Mouse (Mus musculus) cortical plate, adult 2 months (tissue): ENCODE data around the gene Nkiras2. TPM values are rescaled to one million over a fixed set of nuclear protein-coding genes. Genes with fewer than 3 reads are reported as not detected.

ENCODE experiments used
- H3K27ac ChIP-seq: fragments of 200-500 bp; 2 replicates; pipeline ENCODE4 v1.5.1; 2012; ENCODE audit warnings: low read length, control low read depth, inconsistent platforms; ENCODE audit not compliant: insufficient read depth
- H3K4me1 ChIP-seq: fragments of 200-500 bp; 2 replicates; pipeline ENCODE4 v1.6.1; 2011; ENCODE audit warnings: low read length; ENCODE audit not compliant: control insufficient read depth, insufficient read depth
- H3K4me3 ChIP-seq: fragments of 200-500 bp; 2 replicates; pipeline ENCODE4 v1.5.1; 2011; ENCODE audit warnings: mild to moderate bottlenecking, low read length, control low read depth; ENCODE audit not compliant: insufficient read depth
- CTCF ChIP-seq: fragments of 200-500 bp; IDR thresholded peaks from 2 replicates; pipeline ENCODE4 v1.5.1; 2011; ENCODE audit warnings: mild to moderate bottlenecking, control low read depth, low read length; ENCODE audit not compliant: insufficient read depth; ENCODE audit errors: extremely low read depth
- POLR2A ChIP-seq: fragments of 200-500 bp; IDR thresholded peaks from 2 replicates; pipeline ENCODE4 v1.6.1; 2011; ENCODE audit warnings: mild to moderate bottlenecking, low read length, control low read depth; ENCODE audit not compliant: insufficient read depth; ENCODE audit errors: extremely low read depth
- polyA plus RNA-seq: library from polyadenylated mRNA; depleted of rRNA; stranded (reverse); fragments of >200 nt; gene quantifications from 2 replicates; pipeline ENCODE4 v1.2.3, GENCODE M21; 2012

Gene Nkiras2
- polyA plus RNA-seq, 1 experiment, result 20.9 TPM

DNA sequence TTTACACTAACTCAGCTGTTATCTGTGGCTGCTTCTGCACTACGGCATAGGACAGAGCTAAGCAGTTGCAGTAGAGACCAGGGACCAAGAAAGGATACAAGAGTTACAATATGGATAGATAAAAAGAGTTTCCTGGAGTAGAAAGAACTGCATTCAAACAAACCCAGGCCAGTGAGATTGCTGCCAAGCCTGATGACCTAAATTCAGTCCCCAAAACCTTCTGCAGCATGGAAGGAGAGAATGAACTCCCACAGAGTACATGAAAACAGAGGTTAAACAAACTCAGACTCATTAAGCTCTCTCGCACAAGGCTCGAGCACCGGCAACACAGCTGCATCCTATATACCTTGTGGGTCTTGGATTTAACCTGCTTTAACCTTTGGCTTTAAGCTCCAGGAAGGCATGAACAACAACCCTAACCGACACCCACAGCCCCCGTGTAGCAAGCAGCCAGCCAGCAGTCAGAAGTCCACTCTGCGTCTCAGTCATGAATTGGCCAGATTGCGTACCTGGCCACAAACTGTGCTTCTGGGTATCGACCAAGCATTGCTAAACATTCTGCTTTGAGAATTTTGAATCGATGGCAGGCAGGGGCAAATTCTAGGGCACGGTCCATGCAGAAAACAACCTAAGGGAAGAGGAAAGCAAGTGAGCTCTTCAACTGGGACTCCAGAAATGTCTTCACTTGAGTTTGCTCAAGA is 26.5 kb upstream of the Nkiras2 start:
- no peak overlapping the region for H3K27ac ChIP-seq
- no peak overlapping the region for H3K4me3 ChIP-seq
- TF ChIP-seq POLR2A (no peak), CTCF (no peak)
- H3K4me1 ChIP-seq, result no peaks in the 10 kb centered on the region

DNA sequence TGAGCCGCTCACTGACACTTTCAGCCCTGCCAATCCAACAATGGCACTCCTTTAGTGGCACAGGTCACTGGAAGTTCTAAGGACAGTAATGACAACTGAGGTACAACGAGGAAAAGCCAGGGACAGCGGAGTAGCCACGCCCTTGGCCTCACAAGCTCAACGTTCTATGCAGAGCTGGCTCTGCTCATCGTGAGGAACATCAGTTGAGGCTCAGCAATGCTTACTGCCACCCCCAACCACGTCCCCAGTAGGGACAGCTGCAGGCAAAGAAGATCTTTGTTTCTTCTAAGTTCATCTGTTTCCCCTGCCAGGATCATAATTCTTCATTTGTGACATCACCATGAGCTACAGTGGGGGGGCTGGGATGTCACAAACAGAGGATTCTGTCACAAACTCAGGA is 24.4 kb upstream of the Nkiras2 start:
- Histone ChIP-seq H3K4me3 (no peak overlapping the region), H3K4me1 (no peaks in the 10 kb centered on the region), H3K27ac (no peak overlapping the region)
- TF ChIP-seq CTCF, result no peak
- no peak for TF ChIP-seq POLR2A

DNA sequence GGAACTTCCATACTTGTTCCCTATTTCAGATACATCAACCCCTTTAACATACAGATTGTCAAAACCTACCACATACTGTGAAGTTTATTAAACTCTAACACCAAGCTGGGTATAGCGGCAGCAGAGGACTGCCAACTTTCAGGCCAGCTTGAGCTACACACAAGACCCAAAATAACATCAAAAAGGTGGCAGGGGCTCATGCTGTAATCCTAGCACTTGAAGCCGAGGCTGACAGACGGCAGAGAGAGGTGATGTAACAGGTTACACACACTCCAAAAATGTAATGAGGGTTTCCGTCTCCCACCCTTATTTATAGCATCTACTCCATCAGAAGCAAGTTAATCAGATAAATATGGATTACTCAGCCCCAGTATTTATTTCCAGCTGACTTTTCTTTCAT is 23.5 kb upstream of the Nkiras2 start:
- Histone ChIP-seq H3K27ac (no peak overlapping the region), H3K4me1 (no peaks in the 10 kb centered on the region), H3K4me3 (no peak overlapping the region)
- TF ChIP-seq POLR2A, result no peak
- no peak for TF ChIP-seq CTCF

DNA sequence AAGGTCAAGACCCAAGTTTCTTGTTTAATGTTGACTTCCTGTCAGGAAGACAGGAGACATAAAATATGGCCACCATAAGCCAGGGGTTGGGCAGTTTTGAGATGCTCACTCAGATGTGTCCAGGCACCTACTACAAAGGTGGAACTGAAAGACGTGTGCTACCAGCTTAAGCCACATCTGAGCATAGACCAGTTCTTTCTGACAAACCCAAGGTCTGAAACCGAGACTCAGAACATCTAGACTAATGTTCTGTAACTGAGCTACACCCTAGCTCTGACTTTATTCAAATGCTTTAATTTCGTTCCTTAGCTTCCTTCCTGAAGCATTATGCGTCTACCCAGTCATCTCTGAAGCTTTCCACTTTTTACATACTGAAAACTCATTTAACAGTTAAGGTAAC is 21.0 kb upstream of the Nkiras2 start:
- H3K4me1 ChIP-seq, result no peaks in the 10 kb centered on the region; the same call in 1 of the 2 replicates
- TF ChIP-seq POLR2A, result no peak
- TF ChIP-seq CTCF, result no peak
- H3K27ac ChIP-seq, result no peak overlapping the region
- H3K4me3 ChIP-seq, result no peak overlapping the region

DNA sequence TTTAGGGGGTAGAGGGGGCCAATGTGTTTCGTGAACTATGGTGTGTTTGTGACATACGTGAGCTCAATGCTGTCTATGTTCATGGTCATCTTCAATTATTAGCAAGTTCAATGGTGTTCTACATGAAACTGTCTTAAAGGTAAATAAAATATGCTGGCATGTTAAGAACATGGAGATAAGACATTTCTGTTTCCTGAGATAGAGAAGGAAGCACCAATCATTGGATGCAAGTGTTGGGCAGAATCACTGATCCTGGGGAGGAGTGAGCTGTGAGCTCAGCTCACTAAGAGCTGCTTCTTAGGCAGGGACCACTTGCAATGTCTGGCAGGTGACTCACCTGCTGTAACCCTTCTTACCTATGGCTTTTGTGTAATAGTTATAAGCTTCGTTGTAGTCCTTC is 17.7 kb upstream of the Nkiras2 start:
- Histone ChIP-seq H3K4me1 (peaks cover 13% of the 10 kb centered on the region), H3K27ac (no peak overlapping the region), H3K4me3 (no peak overlapping the region)
- TF ChIP-seq CTCF (no peak), POLR2A (no peak)

DNA sequence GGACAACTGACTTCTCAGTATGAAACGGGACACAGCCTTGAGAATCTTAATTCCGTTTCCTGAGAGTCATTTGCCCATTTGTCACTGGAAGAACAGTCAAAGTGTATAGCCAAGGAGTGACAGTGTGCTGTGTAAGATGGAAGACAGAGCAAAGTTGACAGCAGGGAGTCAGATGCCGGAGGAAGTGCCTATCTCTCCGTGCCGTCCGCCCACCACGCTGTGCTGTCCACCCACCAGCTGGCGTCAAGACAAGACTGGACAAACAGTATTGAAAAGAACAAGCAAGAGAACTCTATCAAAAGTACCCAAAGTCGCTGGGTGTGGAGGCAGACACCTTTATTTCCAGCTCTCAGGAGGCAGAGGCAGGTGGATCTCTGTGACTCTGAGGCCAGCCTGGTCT is 15.9 kb upstream of the Nkiras2 start:
- TF ChIP-seq CTCF (no peak), POLR2A (no peak)
- Histone ChIP-seq H3K4me3 (no peak overlapping the region), H3K27ac (no peak overlapping the region), H3K4me1 (peaks cover 13% of the 10 kb centered on the region)

DNA sequence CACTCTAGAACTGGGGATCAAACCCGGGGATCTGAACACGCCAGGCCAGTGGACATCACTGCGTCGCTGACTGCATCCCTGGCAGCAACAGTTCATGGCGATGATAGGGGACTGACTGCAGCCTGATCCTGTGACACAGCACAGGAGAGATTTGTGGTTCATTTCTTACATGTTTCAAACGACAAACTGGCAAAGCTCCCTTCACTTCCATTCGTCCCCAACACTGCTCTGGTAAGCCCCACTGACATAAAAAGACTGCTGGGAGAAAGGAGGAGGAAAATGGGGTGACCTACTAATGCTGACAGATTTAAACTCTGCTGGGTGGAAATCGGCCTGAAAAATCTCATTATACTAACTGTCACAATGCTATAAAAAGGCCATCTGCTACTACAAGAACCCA is 15.2 kb upstream of the Nkiras2 start:
- Histone ChIP-seq H3K4me3 (no peak overlapping the region), H3K27ac (no peak overlapping the region; the same call in 1 of the 2 replicates), H3K4me1 (peaks cover 13% of the 10 kb centered on the region)
- TF ChIP-seq CTCF (no peak), POLR2A (no peak)

DNA sequence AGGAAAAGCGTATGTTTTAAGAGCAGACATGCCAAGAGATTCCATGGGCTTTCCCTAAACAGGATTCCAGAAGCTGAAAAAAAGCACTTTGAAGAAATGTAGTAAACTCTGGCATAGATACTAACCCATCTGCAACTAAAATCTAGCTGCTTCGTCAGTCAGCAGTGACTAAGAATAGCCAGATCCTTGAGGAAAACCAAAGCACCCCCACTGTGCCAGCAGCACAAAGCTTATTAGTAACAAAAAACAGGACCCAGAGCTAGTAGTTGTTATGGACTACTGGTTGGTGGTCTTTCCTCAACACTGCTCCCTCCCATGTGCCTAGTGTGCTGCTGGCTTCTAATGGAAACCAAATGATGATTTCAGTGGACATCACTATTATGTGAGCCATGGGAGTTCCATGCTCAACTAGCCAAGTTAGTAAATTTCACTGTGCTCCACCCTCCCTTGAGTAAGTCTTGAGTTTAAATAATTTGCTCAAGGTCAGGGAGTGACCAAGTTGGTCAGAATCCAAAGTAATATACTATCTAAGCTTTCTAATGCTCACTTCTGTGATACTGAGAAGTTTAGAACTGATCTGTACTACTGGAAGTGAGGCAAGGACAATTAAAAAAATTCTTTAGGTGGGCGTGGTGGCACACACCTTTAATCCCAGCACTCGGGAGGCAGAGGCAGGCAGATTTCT is 14.6 kb upstream of the Nkiras2 start:
- H3K4me3 ChIP-seq, result no peak overlapping the region
- peaks cover 13% of the 10 kb centered on the region for H3K4me1 ChIP-seq
- peak overlapping the region; percentile 66; the same call in 1 of the 2 replicates for H3K27ac ChIP-seq
- TF ChIP-seq CTCF (no peak), POLR2A (no peak)

DNA sequence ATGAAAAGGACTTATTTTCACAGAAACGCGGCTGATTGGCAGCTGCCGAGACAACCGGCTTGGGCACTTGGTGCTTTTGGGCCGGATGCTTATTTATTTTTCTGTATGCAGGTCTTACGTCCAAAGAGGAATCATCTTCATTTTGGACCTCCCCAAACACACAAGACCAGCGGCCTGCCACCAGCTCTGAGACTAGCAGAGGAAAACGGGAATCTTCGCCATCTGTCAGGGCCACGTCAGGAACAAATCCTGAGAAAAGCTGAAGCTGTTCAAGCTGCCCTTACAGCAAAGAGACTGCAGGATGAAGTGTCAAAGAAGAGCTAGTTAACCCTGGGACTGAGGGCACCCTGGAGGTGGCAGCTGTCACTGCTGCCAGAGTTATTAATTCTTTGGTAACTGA is 13.6 kb upstream of the Nkiras2 start:
- TF ChIP-seq CTCF, result no peak
- TF ChIP-seq POLR2A, result no peak
- no peak overlapping the region for H3K4me3 ChIP-seq
- H3K27ac ChIP-seq, result peak overlapping the region; percentile 28; the same call in 1 of the 2 replicates
- H3K4me1 ChIP-seq, result peaks cover 17% of the 10 kb centered on the region

DNA sequence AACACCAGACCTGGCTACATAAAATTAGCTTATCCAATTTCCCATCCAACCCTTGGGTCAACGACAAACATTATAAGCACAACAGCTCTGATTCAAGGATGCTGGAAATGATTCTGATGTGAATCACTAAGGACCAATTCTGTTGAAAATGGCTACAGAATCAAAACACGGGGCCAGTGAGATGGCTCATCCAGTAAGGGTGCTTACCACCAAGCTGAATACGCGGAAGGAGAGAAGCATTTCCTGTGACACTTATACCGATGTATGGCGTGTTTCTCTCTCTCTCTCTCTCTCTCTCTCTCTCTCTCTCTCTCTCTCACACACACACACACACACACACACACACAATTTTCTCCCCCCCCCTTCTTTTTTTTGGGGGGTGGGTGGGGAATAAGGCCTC is 11.9 kb upstream of the Nkiras2 start:
- H3K27ac ChIP-seq, result no peak overlapping the region
- TF ChIP-seq POLR2A (no peak), CTCF (no peak)
- no peak overlapping the region for H3K4me3 ChIP-seq
- peaks cover 19% of the 10 kb centered on the region for H3K4me1 ChIP-seq
